Comparison of ENCODE assay signal across 8 mouse cellular contexts in the genomic region with DNA sequence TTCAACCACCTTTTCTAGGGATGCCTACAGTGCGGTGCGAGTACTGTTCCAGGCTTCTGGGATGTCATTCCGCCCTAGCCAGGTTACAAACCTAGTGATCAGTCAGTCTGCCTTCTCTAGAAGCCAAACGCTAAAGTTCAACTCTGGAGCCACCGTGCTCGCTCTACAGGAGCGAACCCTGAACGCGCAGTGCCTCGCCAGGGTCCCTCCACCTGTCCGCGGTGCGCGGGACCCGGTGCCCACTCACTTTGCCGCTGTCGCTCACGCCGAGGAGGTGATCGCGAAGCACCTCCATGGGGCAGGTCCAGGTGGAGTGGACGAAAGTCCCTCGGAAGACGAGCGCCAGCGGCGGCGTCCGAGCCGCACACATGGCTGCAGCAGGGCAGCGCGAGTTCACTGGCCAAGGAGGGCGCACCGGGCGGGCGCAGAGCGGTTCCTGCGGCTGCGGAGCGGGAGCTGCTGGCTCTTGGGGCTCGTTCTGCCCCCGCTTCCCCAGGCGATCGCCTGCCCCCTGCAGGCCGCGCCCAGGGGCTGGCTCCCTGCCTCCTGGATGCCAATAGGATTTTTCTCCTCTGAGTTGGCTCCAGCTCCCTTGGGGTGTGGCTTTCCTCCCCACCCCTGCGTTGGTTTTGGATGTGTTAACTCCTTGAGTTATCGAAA. TPM values are rescaled to one million over a fixed set of nuclear protein-coding genes. Genes with fewer than 3 reads are reported as not detected.
DNase-seq lines count a peak whose midpoint lies in the region; ATAC-seq and TF ChIP-seq lines count a peak whose summit lies in the region.

No protein-coding gene starts in this region.

- H3K27ac ChIP-seq in ES-E14 (ENCODE audit: insufficient read depth, low read depth, low read length, poor library complexity, severe bottlenecking): no peak overlapping the region
- H3K27ac ChIP-seq in hindbrain, embryonic 15.5 days (replicated peaks): no peak overlapping the region
- H3K27ac ChIP-seq in left cerebral cortex, adult 2 months: peak overlapping the region; percentile 94

- 2% methylated on average over 48 of the region's 48 CpGs for WGBS in hindbrain, embryonic 15.5 days

- H3K9me3 ChIP-seq in ES-E14 (ENCODE audit: control insufficient read depth, insufficient read depth, low read depth, low read length): no peaks in the 10 kb centered on the region
- H3K9me3 ChIP-seq in hindbrain, embryonic 15.5 days: no peaks in the 10 kb centered on the region

- H3K27me3 ChIP-seq in hindbrain, embryonic 15.5 days: peaks cover 13% of the 10 kb centered on the region

- DNase-seq in ES-E14 (ENCODE audit: low read depth, low spot score): peak; percentile 42
- DNase-seq in cerebellum, postnatal 4 days (ENCODE audit: low spot score in 2 of 2): peak; percentile 20 to 22
- peak; percentile 84 for DNase-seq in gastrocnemius, adult 18-20 months (ENCODE audit: low spot score)
- peak; percentile 87 to 90 for DNase-seq in left cerebral cortex, adult 2 months (ENCODE audit: extremely low spot score in 1 of 2, low spot score in 2 of 2)
- DNase-seq in lung, postnatal 4 days: peak; percentile 74 to 75
- peak; percentile 91 for DNase-seq in right cerebral cortex, adult 18-20 months
- DNase-seq in urinary bladder, adult 18-20 months (ENCODE audit: low spot score in 2 of 2): peak; percentile 69 to 85

- ATAC-seq in hindbrain, embryonic 15.5 days (ENCODE audit: low FRiP score, low read depth): peak; percentile 48; the same call in 1 of the 2 replicates

- TF ChIP-seq CTCF in left cerebral cortex, adult 2 months (IDR thresholded peaks at IDR 0.05): peak; percentile 85

- H3K4me2 ChIP-seq in hindbrain, embryonic 15.5 days: peak overlapping the region; percentile 88

- no peaks in the 10 kb centered on the region; a peak in 1 of 4 replicates for H3K4me1 ChIP-seq in ES-E14 (ENCODE audit: control insufficient read depth in 2 of 2, insufficient read depth in 2 of 2, low read length in 2 of 2, poor library complexity in 1 of 2)
- H3K4me1 ChIP-seq in hindbrain, embryonic 15.5 days (replicated peaks): peaks cover 8% of the 10 kb centered on the region

- intact Hi-C loops in left cerebral cortex, adult 2 months (cut with DNase I): loop anchor here (1.0 to 10.0 kb wide), 3 partner anchors 54 to 197 kb away; partner anchors contain the start of gene Zfand5

- in situ Hi-C loops in ES-E14 (cut with MboI; ENCODE audit: low sequenced_read_pairs in 2 of 2, unreplicated experiment in 2 of 2): no loop called here

- peak overlapping the region; percentile 45 for H3K9ac ChIP-seq in ES-E14 (ENCODE audit: insufficient read depth, low read depth, low read length, poor library complexity, severe bottlenecking)
- H3K9ac ChIP-seq in hindbrain, embryonic 15.5 days: peak overlapping the region; percentile 32

- peak overlapping the region; percentile 68 to 75 for H3K4me3 ChIP-seq in ES-E14 (ENCODE audit: insufficient read depth in 1 of 2, low read depth in 1 of 2, low read length in 2 of 2, poor library complexity in 1 of 2, severe bottlenecking in 1 of 2)
- peak overlapping the region; percentile 48 for H3K4me3 ChIP-seq in hindbrain, embryonic 15.5 days
- H3K4me3 ChIP-seq in left cerebral cortex, adult 2 months: peak overlapping the region; percentile 74

- H3K36me3 ChIP-seq in ES-E14 (ENCODE audit: control insufficient read depth, insufficient read depth, low read length, poor library complexity, severe bottlenecking): no peaks in the 10 kb centered on the region
- H3K36me3 ChIP-seq in hindbrain, embryonic 15.5 days: no peaks in the 10 kb centered on the region

TF ChIP-seq in ES-E14, 5 proteins besides CTCF, POLR2A, EP300 and RAD21:
- TF ChIP-seq ZNF384 (IDR thresholded peaks at IDR 0.05; ENCODE audit: low read depth, low read length): no peak
- TF ChIP-seq MAFK (IDR thresholded peaks at IDR 0.05; ENCODE audit: insufficient read depth, low read depth, low read length): no peak
- TF ChIP-seq HCFC1 (IDR thresholded peaks at IDR 0.05; ENCODE audit: borderline replicate concordance, insufficient read depth, low read length): no peak

RNA-seq across cellular contexts. Expression of gene Gda, which starts 1.0 kb away (rescaled TPM):
- total RNA-seq in ES-E14 (2012; rRNA removed): 0.13 and 0.16 TPM in 2 replicates
- total RNA-seq in gastrocnemius, adult 18-20 months (2021): 1 to 10 TPM; 6.4 to 7.7 TPM
- polyA plus RNA-seq in hindbrain, embryonic 15.5 days (2015; fragmentation: Nextera tagmentation; extraction: Ambion mirVana): 0.31 and 0.39 TPM in 2 replicates
- 100 to 1,000 TPM; 169 to 176 TPM for total RNA-seq in left cerebral cortex, adult 2 months (2021)

Comparison
In these comparisons a context has a peak if more than half of its experiments do, and no peak if none do; other contexts are left out.
1. DNase-seq: peak in every context shown above with its lines; median percentile 91 in right cerebral cortex, adult 18-20 months; 88 in left cerebral cortex, adult 2 months; 84 in gastrocnemius, adult 18-20 months; 77 in urinary bladder, adult 18-20 months; 74 in lung, postnatal 4 days; 42 in ES-E14; 21 in cerebellum, postnatal 4 days.
2. RNA of gene Gda, which starts 1.0 kb away (total RNA-seq): 169 to 176 TPM in left cerebral cortex, adult 2 months; 6.4 to 7.7 TPM in gastrocnemius, adult 18-20 months and 0.13 to 0.16 TPM in ES-E14; every median in the first group is over 10 times any median in the second.
3. Peak in every context shown above with its lines, with median percentiles within 50 percentile points of each other: H3K4me3 ChIP-seq.